Mouse (Mus musculus): ENCODE measurements at regions not wholly inside any gene's neighbourhood (a gene's known extent, or its start where the extent isn't known, plus 50 kb on each side); places are given as distances from the start of the nearest gene placed in this dataset.

- no peak for DNase-seq (ENCODE audit: low read depth, low spot score)
These were observed 204.3 kb downstream of the C1d start for GRCm38 (mm10) chr11:17461701-17462100.

GRCm38 (mm10) chr11:17464875-17465274 is 207.5 kb downstream of the C1d start:
- peak; percentile 8 for DNase-seq (ENCODE audit: low read depth, low spot score)

GRCm38 (mm10) chr11:17468431-17469165 is 211.2 kb downstream of the C1d start:
- DNase-seq (ENCODE audit: low read depth, low spot score), result peak; percentile 97

GRCm38 (mm10) chr11:17481436-17481996 is 224.1 kb downstream of the C1d start:
- DNase-seq (ENCODE audit: low read depth, low spot score), result peak; percentile 13

GRCm38 (mm10) chr11:17483849-17484441 is 226.6 kb downstream of the C1d start:
- no peak for DNase-seq (ENCODE audit: low read depth, low spot score)

GRCm38 (mm10) chr11:17501120-17502043 is 244.0 kb downstream of the C1d start:
- no peak for DNase-seq (ENCODE audit: low read depth, low spot score)

GRCm38 (mm10) chr11:17502052-17502451 is 244.7 kb downstream of the C1d start:
- no peak for DNase-seq (ENCODE audit: low read depth, low spot score)

GRCm38 (mm10) chr11:17522220-17522919 is 265.0 kb downstream of the C1d start:
- DNase-seq (ENCODE audit: low read depth, low spot score), result no peak

GRCm38 (mm10) chr11:17523329-17523728 is 265.9 kb downstream of the C1d start:
- no peak for DNase-seq (ENCODE audit: low read depth, low spot score)

GRCm38 (mm10) chr11:17524985-17525775 is 267.8 kb downstream of the C1d start:
- DNase-seq (ENCODE audit: low read depth, low spot score), result no peak

- DNase-seq (ENCODE audit: low read depth, low spot score), result no peak
These were observed 269.1 kb downstream of the C1d start for GRCm38 (mm10) chr11:17526476-17526875.

- peak; percentile 46 for DNase-seq (ENCODE audit: low read depth, low spot score)
These were observed 271.2 kb downstream of the C1d start for GRCm38 (mm10) chr11:17528609-17529008.

- peak; percentile 9 for DNase-seq (ENCODE audit: low read depth, low spot score)
These were observed 276.3 kb downstream of the C1d start for GRCm38 (mm10) chr11:17533706-17534105.

GRCm38 (mm10) chr11:17546286-17546685 is 288.9 kb downstream of the C1d start:
- DNase-seq (ENCODE audit: low read depth, low spot score), result no peak

- DNase-seq (ENCODE audit: low read depth, low spot score), result no peak
These were observed 291.8 kb downstream of the C1d start for GRCm38 (mm10) chr11:17549148-17549547.

- DNase-seq (ENCODE audit: low read depth, low spot score), result no peak
These were observed 297.9 kb downstream of the C1d start for GRCm38 (mm10) chr11:17555276-17555675.

- DNase-seq (ENCODE audit: low read depth, low spot score), result no peak
These were observed 334.6 kb downstream of the C1d start for GRCm38 (mm10) chr11:17591780-17592487.

- DNase-seq (ENCODE audit: low read depth, low spot score), result no peak
These were observed 346.5 kb downstream of the C1d start for GRCm38 (mm10) chr11:17603726-17604493.
